Mouse (Mus musculus) retina, adult 2 months (tissue): Measurements from ENCODE around the gene Atp6v1e1.

Source experiments
- DNase-seq: peaks from one replicate; pipeline ENCODE4 v3.0.0-alpha.2; 2012; ENCODE audit warnings: low read depth, low spot score

The Atp6v1e1 gene

DNA sequence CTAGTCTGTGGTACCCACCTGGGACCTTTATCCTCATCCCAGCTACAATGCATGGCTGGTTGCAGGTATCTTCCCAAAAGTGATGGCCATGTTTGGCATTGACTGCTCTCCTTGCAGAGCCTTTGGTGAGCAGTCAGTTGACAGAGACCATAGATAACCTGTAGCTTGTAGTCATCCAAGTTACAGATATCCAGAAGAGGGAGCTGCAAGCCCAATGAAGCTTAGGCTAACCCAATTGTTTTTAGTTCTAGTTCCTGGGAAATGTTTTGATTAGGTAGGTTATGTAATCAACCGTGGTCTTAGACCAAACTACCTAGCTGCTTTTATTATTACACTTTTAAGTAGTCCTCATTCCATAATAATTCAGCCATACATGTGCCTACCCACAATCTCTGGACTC is 51.2 kb downstream of the Atp6v1e1 start:
- no peak for DNase-seq

DNA sequence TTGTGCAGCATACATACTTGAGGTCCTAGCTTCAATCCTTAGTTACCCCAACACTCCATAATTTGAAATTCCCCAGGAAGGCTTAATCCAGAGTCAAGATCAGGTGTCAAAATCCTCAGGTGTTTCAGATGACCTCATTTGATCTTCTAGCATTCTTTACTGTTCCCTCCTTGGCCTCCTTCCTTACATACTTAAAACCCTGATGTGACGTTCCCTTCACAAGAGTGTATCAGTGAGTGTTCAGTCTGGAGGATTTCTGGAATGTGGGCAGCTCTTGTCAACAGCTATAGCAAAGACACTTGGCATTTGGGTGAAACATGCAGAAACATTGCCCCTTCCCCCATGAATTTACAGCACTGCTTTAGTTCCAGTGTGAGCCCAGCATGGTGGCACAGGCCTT is 52.6 kb downstream of the Atp6v1e1 start:
- DNase-seq: no peak

DNA sequence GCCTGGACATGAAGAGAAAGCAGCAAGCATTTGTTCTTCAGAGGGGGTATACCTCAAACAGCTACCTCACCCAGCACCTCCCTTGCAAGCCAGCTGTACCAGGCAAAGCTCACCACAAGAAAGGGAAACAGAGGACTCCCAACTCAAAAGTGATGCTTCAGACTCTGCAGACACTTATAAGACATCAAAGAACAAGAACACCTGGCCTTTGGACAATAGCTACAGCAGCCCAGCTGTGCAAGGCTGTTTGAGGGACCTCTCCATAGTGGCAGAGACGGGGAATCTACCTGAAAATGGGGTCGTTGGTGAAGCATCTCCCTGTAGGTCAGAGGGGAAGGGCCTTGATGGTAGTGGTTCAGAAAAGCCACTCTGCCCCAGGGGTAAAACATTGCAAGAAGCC is 61.4 kb downstream of the Atp6v1e1 start:
- no peak for DNase-seq

DNA sequence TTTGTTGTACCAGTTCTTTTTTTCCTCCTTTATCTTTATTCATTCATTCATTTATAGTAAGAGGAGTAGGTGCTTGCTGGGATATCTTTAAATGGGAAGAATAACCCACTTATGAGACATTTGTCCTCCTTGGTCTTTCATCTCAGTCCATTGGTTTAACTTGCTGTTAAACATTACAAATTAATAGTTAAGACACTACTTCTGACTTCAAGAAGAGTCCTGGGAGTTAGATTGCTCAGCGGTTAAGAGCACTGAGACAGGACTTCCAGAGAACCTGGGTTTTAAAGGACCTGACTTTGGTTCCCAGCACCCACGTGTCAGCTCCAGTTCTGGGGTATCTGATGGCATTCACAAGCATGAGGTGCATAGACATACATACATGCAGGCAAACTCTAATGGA is 76.2 kb downstream of the Atp6v1e1 start:
- no peak for DNase-seq
